Mouse (Mus musculus) thymus, adult 2 months (tissue): ENCODE measurements around the gene Hormad1. TPM values are rescaled to one million over a fixed set of nuclear protein-coding genes. Genes with fewer than 3 reads are reported as not detected.

ENCODE experiments used
- DNase-seq: peaks from one replicate; pipeline ENCODE4 v3.0.0; 2021
- H3K27ac ChIP-seq: fragments of 200-500 bp; 2 replicates; pipeline ENCODE4 v1.5.1; 2012; ENCODE audit warnings: low read length, control low read depth; ENCODE audit not compliant: control insufficient read depth, insufficient read depth
- H3K27me3 ChIP-seq: fragments of 200-500 bp; 2 replicates; pipeline ENCODE4 v1.6.1; 2012; ENCODE audit warnings: mild to moderate bottlenecking, low read length, moderate library complexity, mixed read lengths; ENCODE audit not compliant: control insufficient read depth, insufficient read depth
- H3K36me3 ChIP-seq: fragments of 200-500 bp; 2 replicates; pipeline ENCODE4 v1.6.1; 2012; ENCODE audit warnings: mild to moderate bottlenecking, low read length, moderate library complexity; ENCODE audit not compliant: control insufficient read depth, insufficient read depth
- H3K4me1 ChIP-seq: fragments of 200-500 bp; replicated peaks from 2 replicates; pipeline ENCODE4 v1.6.1; 2012; ENCODE audit warnings: low read length; ENCODE audit not compliant: control insufficient read depth, insufficient read depth
- H3K4me3 ChIP-seq: fragments of 200-500 bp; 2 replicates; pipeline ENCODE4 v1.5.1; 2012; ENCODE audit warnings: mild to moderate bottlenecking, low read length, control low read depth, moderate library complexity; ENCODE audit not compliant: control insufficient read depth, insufficient read depth
- CTCF ChIP-seq: fragments of 200-500 bp; IDR thresholded peaks from 2 replicates; pipeline ENCODE4 v1.5.1; 2012; ENCODE audit warnings: mild to moderate bottlenecking, control low read depth, low read length, moderate library complexity, borderline replicate concordance; ENCODE audit not compliant: control insufficient read depth, poor library complexity, insufficient read depth; ENCODE audit errors: extremely low read depth
- POLR2A ChIP-seq: fragments of 200-500 bp; IDR thresholded peaks from 2 replicates; pipeline ENCODE4 v1.6.1; 2012; ENCODE audit warnings: mild to moderate bottlenecking, low read length, control low read depth, moderate library complexity; ENCODE audit not compliant: control insufficient read depth, poor library complexity, insufficient read depth; ENCODE audit errors: extremely low read depth
- WGBS: fragments of 180-500 bp; shearing (Covaris S2); methylation state at CpG from one replicate; pipeline ENCODE4 v1.1.7; 2018; 5-methylcytosine and 5-hydroxymethylcytosine counted together
- polyA plus RNA-seq: library from polyadenylated mRNA; depleted of rRNA; stranded (reverse); fragments of >200 nt; gene quantifications from 2 replicates; pipeline ENCODE4 v1.2.3, GENCODE M21; 2012; rRNA removed

Gene Hormad1
- polyA plus RNA-seq, 1 experiment: not detected

GRCm38 (mm10) chr3:95629755-95630154 is 70.3 kb downstream of the Hormad1 start:
- peaks cover 4% of the 10 kb centered on the region; the same call in 1 of the 2 replicates for H3K4me1 ChIP-seq
- peaks cover 66% of the 10 kb centered on the region for H3K36me3 ChIP-seq
- DNase-seq: no peak
- no peak overlapping the region for H3K27ac ChIP-seq
- no peaks in the 10 kb centered on the region for H3K27me3 ChIP-seq
- 95% methylated on average over 4 of the region's 4 CpGs for WGBS
- no peak for TF ChIP-seq POLR2A
- no peak for TF ChIP-seq CTCF
- no peak overlapping the region for H3K4me3 ChIP-seq

GRCm38 (mm10) chr3:95630856-95631255 is 71.4 kb downstream of the Hormad1 start:
- TF ChIP-seq CTCF: no peak
- TF ChIP-seq POLR2A: no peak
- Histone ChIP-seq H3K36me3 (peaks cover 76% of the 10 kb centered on the region), H3K4me1 (no peaks in the 10 kb centered on the region), H3K27me3 (no peaks in the 10 kb centered on the region), H3K27ac (no peak overlapping the region), H3K4me3 (no peak overlapping the region)
- 48% methylated on average over 3 of the region's 3 CpGs for WGBS
- no peak for DNase-seq

- no peaks in the 10 kb centered on the region for H3K27me3 ChIP-seq
- peaks cover 81% of the 10 kb centered on the region for H3K36me3 ChIP-seq
- TF ChIP-seq POLR2A: no peak
- no peak for TF ChIP-seq CTCF
- no peak overlapping the region for H3K27ac ChIP-seq
- DNase-seq: no peak
- WGBS: 89% methylated on average over 6 of the region's 6 CpGs
- H3K4me3 ChIP-seq: no peak overlapping the region
- no peaks in the 10 kb centered on the region for H3K4me1 ChIP-seq
These were observed 71.8 kb downstream of the Hormad1 start for GRCm38 (mm10) chr3:95631304-95631703.

- WGBS: 90% methylated on average over 12 of the region's 12 CpGs
- TF ChIP-seq POLR2A (no peak), CTCF (no peak)
- no peak overlapping the region; the same call in 1 of the 2 replicates for H3K27ac ChIP-seq
- no peaks in the 10 kb centered on the region for H3K27me3 ChIP-seq
- DNase-seq: no peak
- no peak overlapping the region for H3K4me3 ChIP-seq
- peaks cover 73% of the 10 kb centered on the region for H3K36me3 ChIP-seq
- no peaks in the 10 kb centered on the region for H3K4me1 ChIP-seq
These were observed 73.4 kb downstream of the Hormad1 start for GRCm38 (mm10) chr3:95632648-95633588.

GRCm38 (mm10) chr3:95635636-95636035 is 76.2 kb downstream of the Hormad1 start:
- DNase-seq: no peak
- TF ChIP-seq CTCF: no peak
- H3K4me1 ChIP-seq: no peaks in the 10 kb centered on the region; the same call in 1 of the 2 replicates
- H3K36me3 ChIP-seq: peaks cover 47% of the 10 kb centered on the region
- H3K4me3 ChIP-seq: no peak overlapping the region
- no peaks in the 10 kb centered on the region for H3K27me3 ChIP-seq
- WGBS: 82% methylated on average over 4 of the region's 4 CpGs
- no peak overlapping the region for H3K27ac ChIP-seq

- H3K27ac ChIP-seq: no peak overlapping the region
- no peaks in the 10 kb centered on the region; the same call in 1 of the 2 replicates for H3K4me1 ChIP-seq
- peaks cover 45% of the 10 kb centered on the region for H3K36me3 ChIP-seq
- WGBS: 96% methylated on average over 4 of the region's 4 CpGs
- DNase-seq: no peak
- H3K4me3 ChIP-seq: no peak overlapping the region
- no peaks in the 10 kb centered on the region for H3K27me3 ChIP-seq
- TF ChIP-seq POLR2A: no peak
- TF ChIP-seq CTCF: no peak
These were observed 76.6 kb downstream of the Hormad1 start for GRCm38 (mm10) chr3:95636072-95636471.

Other genes starting within 250 kb of the Hormad1 start
- gene Cers2, start 244.9 kb upstream of the Hormad1 start, polyA plus RNA-seq: 129 and 140 TPM in 2 replicates
- gene Setdb1, start 202.5 kb upstream of the Hormad1 start, polyA plus RNA-seq: 30.7 and 31.8 TPM in 2 replicates
- not detected in 2 replicates for gene 4930558C23Rik, start 156.8 kb upstream of the Hormad1 start, polyA plus RNA-seq
- gene Arnt, start 125.3 kb upstream of the Hormad1 start, polyA plus RNA-seq: 40.5 and 54.5 TPM in 2 replicates
- gene Ctsk, start 60.4 kb upstream of the Hormad1 start, polyA plus RNA-seq: 2.0 and 2.5 TPM in 2 replicates
- gene Ctss, start 32.9 kb upstream of the Hormad1 start, polyA plus RNA-seq: 48.5 and 70.6 TPM in 2 replicates
- 8.6 and 9.3 TPM in 2 replicates for gene Golph3l, start 29.3 kb downstream of the Hormad1 start, polyA plus RNA-seq
- gene Ensa, start 65.3 kb downstream of the Hormad1 start, polyA plus RNA-seq: 17.1 and 18.3 TPM in 2 replicates
- gene Mcl1, start 99.1 kb downstream of the Hormad1 start, polyA plus RNA-seq: 145 and 198 TPM in 2 replicates
- gene Adamtsl4, start 128.2 kb downstream of the Hormad1 start, polyA plus RNA-seq: 3.1 and 4.1 TPM in 2 replicates
- 80.2 and 125 TPM in 2 replicates for gene Ecm1, start 179.9 kb downstream of the Hormad1 start, polyA plus RNA-seq
- 43.3 and 44.1 TPM in 2 replicates for gene Tars2, start 200.5 kb downstream of the Hormad1 start, polyA plus RNA-seq